Mouse (Mus musculus): Measurements from ENCODE around the gene Olfr1416.
"Not testable (repeated sequence)": the region's sequence is repeated elsewhere in the genome, so short reads cannot be mapped to it uniquely, and the experiment has no call there.

The Olfr1416 gene

DNA sequence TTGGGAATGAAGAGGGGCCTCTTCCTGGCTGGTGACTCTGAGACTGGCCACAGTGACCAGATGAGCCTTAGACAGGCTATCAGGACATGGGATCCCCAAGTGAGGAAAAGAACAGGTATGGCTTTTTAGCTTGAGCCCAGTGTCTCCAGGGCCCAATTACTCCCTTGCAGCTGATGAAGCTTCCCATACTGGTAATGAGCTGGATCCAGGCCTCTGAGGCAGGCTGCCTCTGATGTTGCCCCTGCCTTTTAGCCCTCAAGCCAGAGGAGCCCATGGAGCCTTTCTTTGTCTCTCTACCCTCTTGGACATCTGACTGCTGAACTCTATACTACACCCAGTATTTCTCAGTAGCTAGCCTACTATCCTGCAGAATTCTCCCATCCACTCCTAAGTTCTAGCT lies at the start of gene Olfr1416:
Olfr1416 (minus strand) TSS at position 101 of the 400 bp plus-strand sequence.
- DNase-seq (ENCODE audit: low spot score) = no peak

DNA sequence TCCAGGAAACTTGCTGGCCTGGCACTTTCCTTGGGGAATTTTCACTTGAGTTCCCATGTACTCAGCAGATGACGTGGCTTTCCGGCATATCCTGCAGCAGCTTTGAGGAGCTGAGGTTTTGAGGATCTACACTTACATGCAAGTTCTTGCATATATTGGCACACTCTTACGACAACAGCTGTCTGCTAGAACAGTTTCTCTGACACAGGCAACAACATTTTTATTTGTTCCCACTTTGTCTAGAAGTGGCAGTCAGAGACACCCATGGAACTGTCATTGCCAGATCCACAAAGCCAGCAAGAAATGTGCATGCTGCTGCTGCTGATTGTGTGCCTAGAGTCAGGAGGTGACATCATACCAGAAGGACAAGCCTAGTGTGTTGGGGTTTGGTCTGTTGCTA lies 38.9 kb upstream of the Olfr1416 start:
- DNase-seq (ENCODE audit: low spot score) = no peak

DNA sequence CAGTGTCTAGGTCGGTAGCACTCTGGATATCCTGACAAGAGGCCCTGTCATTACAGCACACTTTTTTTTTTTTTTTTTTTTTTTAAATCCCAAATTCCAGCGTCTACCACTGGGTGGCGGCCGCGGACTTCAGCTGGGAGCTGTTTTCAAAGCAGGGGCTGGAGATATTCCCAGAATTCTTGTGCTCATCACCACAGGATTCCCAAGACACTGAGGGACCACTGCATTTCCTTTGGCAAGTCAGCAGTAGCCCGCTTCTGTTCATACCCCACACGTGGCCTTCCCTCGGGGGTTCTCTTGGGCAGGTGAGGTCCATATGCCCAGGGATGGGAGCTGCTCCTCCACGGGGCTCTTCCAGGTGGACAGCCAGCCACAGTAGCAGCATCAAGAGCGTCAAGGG lies 36.5 kb upstream of the Olfr1416 start:
- DNase-seq (ENCODE audit: low spot score) = peak; percentile 16

DNA sequence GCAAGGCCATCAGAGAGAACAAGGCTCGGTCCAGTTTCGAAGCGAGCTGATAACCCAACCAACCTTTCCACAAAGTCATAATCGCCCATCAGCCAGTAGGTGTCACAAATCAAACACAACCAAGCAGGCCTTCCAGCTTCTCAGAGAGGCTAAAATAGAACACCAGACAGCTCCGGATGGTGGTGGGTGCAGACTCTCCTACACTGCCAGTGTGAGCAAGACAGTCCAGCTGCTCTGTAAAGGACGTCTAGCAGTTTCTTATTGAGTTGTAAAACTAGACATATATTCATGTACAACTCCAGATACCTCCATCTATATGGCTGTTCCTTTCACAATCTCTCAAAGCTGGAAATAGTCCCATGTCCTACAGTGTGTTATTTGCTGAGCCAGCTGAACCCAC lies 34.1 kb upstream of the Olfr1416 start:
- peak; percentile 21 for DNase-seq (ENCODE audit: low spot score)

DNA sequence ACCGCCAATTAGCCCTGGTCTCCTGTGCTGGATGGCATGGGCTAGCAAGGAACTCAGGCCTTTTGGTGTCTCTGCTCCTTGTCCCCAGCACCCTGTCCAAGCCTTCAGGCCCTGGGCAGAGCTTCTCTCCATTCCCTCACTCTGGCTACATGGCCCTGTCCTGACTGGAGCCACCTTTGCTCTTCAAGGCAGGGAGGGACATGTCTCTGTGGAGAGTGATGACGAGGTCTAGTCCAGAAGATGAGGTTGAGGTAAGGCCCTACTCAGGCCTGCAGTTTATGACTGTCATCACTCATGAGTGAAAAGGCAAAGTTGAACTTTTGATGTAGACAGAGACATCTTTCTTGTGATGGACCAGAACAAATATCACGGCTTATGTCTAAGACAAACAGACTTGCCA lies 33.6 kb upstream of the Olfr1416 start, which contains the start of gene Olfr1414:
Olfr1414 (minus strand) TSS at position 101 of the 400 bp plus-strand sequence.
- no peak for DNase-seq (ENCODE audit: low spot score)

DNA sequence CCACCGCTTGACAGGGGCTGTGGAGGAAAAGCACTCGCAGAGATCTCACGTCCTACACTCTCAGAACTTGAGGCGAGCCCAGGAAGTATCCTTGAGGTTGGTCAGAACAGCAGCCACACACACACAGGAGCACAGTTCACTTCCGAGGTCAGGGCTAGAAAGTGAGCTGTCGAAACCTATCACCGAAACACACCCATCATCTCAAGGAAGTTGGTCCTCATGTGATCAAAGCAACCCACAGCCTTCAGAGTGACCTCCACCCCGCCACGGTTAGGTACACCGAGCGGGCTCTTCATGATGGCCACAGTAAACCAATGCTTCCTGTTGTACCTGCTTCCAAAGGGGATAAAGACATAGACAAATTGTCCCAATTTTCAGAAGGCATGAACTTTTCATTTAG lies 30.5 kb upstream of the Olfr1416 start:
- no peak for DNase-seq (ENCODE audit: low spot score)

DNA sequence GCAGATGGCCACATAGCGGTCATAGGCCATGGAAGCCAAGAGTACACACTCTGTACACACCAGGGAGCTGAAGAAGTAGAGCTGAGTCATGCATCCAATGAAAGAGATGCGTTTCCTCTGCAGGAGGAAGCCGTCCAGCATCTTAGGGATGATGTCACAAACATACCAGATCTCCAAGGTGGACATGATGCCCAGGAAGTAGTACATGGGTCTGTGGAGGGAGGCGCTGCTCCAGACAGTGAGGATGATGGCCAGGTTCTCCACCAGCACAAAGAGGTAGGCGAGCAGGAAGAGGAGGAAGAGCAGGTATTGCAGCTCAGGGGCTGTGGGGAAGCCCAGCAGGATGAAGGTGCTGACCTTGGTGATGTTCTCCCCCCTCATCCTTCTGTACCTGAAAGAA lies 26.7 kb upstream of the Olfr1416 start:
- not testable (repeated sequence) for DNase-seq (ENCODE audit: low spot score)

DNA sequence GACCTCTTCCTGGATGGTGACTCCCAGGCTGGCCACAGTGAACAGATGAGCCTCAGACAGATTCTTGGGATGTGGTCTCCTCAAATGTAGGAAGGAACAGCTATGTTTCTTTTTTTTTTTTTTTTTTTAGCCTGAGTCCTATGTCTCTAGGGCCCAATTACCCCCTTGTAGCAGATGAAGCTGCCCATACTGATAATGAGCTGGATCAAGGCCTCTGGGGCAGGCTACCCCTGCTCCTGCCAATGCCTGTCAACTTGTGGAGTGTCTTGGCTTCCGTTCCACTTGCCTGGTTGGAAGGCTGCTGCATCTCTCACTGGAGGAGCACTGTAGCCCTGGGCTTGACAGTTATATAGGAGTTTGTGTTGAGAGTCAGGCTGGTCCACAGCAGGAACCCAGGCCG lies 11.1 kb upstream of the Olfr1416 start, which contains the start of gene Olfr1415:
Olfr1415 (minus strand) TSS at position 101 of the 400 bp plus-strand sequence.
- DNase-seq (ENCODE audit: low spot score) = no peak

DNA sequence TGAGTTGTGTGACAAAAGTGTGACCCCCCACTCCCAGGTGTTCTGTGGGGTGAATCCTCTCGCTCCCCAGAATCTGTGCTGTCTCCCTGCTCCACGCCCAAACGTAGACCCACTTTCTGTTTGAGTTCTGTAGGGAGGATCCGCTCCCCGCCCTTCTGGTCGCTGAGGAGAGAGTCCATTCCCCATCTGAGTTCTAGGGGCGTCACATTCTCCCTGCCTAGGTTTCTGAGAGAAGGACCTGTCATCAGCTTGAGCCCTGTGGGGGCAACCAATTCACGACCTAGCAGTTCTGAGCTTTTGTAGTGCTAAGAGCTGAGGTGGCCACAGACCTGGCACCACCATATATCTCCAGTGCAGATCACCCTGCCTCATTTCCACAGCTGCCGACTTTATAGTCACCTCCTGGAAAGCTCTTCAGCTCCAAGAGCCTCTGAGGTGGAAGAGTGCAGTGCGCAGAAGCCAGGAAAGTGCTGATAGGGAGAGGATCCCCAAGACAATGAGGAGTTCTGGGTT lies 10.8 kb downstream of the Olfr1416 start:
- no peak for DNase-seq (ENCODE audit: low spot score)

DNA sequence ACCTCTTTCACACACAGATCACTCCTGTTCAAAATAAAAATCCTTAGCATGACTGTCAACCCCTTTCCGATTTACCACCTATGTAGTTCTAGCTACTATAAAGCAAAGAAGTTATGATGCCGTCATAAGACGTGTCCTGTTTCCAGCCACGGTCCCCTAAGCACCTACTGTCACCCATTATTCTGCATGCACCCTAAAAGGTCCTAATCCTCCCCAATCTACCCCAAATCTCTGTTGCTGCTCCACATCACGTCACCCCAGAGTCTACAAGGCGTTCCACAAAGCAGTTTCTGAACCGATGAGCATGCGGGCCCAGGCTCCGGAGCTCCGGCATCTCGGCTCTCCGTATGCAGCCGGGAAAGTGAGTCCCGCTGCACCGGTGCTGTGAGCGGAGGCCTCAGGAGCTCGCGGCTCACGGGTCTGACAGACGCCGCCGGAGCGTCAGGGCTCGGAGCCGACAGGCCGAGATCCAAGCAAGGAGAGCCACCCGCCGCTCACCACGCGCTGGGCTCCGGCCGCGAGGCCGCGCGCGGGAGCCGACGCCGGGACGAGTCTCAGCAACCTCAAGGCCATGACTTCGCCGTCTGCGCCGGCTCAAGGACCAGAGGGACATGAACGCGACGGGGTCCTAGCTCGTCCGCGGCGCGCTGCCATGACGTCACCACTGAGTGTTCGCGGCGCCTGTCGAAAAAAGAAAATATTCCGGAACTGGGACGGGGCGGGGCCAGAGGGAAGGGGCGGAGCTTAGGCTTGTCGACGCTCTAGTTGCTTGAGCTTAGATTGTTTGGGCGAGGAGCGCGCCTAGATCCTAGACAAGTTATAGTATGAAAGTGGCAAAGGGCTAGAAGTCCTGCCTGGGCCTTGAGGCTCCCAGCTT lies 11.5 kb downstream of the Olfr1416 start, which contains the start of gene Ndufa10:
Ndufa10 (minus strand) TSS at position 696 of the 877 bp plus-strand sequence.
- peak; percentile 87 for DNase-seq (ENCODE audit: low spot score)

DNA sequence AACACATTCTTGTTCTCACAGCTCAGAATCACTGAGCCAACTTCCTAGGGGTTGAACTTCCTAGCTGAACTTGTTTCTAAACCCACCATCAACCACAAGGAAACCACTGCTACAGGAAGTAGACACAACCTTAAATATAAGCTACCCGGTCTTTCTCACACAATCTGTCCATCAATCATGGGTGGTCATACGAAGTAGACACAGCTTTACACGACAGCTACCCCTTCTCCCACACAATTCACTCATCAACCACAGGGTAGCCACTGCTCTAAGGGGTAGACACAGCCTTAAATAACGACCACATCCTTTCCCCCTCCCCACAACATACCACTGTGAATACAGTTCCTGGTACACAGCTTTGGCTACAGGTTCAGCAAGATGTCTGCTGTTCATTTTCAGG lies 16.0 kb downstream of the Olfr1416 start:
- no peak for DNase-seq (ENCODE audit: low spot score)

DNA sequence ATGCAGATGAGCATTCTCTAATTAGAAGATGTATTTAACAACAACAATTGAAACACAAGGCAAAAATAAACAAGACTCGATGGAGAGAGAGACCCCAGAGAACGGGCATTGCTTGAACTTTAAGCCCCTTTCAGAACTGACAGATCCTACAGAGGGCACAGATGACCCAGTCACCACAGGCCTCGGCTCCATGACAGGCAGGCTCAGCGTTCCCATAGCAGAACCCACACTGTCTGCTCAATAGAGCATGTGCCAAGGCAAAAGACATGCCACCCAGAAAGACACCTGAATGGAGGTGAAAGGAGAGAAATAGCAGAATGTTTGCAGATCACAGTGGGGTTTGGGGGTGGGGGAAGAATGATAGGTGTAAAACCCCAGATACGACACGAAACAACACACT lies 26.5 kb downstream of the Olfr1416 start:
- no peak for DNase-seq (ENCODE audit: low spot score)

DNA sequence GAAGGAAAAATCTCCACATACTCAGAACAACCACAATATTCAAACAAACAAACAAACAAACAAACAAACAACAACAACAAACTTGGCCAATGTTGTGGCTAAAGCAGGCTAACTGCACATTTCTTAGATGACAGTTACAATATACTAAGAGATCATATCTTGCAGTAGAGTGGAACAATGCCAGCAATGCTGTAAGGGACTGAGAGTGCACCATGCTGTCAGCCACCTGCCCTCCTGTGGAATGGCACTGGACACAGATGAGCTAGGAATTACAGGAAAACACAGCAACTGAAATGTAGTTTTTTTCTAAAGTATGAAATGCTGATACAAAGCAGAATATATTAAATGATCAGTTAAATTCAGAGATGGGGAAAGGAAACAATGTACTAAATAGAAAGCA lies 27.2 kb downstream of the Olfr1416 start:
- no peak for DNase-seq (ENCODE audit: low spot score)

DNA sequence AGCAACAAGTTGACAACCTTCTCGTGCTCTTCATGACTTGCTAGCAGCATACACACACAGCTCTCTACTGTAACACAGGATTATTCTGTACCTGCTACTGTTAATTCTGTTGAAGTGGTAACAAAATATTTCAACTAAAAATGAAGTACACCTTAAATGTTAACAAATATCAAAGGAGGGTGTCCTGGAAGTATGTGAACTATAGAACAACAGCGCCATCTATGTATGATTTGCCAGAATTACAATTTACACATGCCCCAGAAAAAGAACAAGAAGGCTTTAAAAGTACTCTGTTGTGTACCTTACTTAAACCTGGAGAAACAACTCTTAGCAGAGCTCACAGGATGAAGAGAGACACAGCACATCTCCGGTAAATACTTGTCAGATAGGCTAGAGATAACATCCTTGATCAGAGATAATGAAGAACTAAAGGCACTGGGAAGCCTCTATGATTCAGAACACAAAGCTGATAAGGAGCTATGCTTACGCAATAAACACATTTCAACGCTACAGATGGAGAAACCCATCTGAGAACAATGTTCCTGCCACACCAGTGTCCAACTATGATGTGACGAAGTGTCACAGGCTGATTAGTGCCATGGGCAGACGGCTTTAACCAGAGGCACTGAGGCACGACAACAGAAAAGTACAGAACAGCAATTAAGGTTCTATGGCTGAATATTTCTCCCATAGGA lies 31.0 kb downstream of the Olfr1416 start:
- DNase-seq (ENCODE audit: low spot score) = peak; percentile 37

DNA sequence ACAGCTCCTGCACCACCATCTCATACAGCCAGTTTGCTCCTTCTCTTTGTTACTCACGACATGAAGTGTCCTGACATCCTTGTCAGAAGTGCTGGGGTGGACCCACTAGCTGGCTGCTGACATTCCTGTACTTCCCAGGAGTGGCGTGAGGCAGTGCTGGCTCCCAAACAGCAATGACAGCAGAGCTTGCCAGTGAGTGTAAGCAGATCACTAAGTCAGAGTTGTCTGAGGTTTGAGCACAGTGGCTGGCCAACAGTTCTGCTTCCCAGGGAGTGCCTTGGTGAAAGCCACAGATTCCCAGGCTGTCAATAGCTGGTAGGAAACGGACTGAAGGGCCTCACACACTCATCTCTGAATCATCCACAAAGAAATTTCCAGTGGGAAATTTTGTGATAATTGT lies 36.6 kb downstream of the Olfr1416 start:
- DNase-seq (ENCODE audit: low spot score) = no peak

DNA sequence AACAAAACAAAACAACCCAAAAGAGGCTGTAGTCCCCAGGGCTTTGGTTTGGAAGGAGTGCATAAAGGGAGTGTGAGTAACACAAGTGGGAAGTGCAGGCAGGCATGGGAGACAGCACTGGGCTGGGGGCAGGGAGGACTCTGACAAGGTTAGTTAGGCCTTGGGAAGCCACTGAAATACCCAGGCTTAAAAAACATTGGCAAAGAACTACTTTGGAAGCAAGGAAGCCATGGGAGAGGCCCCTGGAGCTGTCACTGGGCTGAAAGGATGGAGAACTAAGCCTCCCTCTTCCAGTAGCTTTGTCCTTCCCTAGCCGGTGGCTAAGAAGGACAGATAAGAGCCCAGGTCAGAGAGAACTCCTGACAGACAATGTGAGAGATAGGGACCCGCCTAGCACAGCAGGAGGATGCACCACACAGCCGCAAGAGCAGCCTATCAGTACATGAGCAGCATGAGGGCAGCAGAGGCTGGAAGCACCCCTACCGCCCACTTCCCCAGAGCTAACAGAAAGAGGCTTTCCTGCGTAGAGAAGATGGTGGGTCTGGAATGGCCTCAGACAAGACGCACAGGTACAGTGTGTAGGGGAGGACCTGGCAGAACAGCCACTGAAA lies 43.4 kb downstream of the Olfr1416 start:
- no peak for DNase-seq (ENCODE audit: low spot score)

DNA sequence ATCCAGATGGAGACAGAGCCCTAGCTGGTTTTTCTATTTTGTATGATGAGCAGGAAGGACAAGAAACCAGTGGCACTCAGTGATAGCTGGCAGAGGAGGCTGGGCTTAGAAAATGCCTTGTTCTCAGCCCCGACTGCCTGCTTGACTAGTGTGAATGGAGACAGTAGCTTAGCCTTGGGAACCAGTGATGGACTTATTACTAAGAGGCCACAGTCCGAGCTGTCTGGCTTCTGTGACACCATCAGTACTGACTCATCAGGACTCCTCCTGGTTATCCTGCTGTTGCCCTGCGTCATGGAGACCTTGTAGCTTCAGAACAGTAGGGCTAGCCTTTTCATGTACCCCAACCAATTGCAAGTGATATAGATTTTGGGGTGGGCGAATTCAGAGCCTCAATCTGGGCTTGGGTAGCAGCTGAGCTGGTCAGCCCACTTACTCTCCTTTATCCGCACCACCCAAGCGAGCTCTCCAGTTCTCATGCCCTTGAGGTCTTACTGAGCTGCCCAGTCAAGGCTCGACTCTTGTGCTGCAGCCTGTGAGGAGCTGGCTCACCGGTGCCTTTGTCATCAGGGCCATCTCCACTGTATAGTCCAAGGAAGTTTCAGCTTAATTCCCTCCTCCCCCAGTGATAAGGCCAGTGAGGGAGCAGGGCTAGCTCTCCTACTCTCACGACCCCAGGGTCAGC lies 44.7 kb downstream of the Olfr1416 start:
- no peak for DNase-seq (ENCODE audit: low spot score)

DNA sequence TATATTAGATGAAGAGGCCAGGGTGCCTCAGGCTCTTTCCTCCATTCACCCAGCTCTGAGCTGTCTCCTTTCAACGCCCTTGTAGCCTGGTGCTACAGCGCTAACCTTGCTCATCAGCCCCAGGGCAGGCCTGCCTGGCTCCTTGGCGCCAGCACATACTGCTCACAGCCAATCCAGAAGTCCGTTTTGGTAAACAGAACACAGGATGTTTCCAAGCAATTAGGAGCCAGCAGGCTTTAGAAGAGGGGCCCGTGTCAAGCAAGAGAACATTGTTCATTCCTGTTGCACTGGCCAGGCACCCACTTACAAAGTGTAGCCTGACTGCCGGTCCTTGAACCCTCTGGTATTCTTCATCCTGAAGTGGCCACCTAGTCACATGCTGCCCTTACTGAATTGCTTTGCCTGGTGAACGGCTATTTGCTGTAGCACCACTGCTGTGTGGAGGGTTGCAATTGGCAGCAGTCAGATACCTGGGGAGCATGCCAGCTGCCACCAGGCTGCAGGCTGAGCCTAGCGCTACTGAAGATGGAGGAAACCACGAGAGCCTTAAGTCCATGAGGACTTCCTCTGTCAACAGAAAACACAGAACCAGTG lies 47.1 kb downstream of the Olfr1416 start:
- no peak for DNase-seq (ENCODE audit: low spot score)

DNA sequence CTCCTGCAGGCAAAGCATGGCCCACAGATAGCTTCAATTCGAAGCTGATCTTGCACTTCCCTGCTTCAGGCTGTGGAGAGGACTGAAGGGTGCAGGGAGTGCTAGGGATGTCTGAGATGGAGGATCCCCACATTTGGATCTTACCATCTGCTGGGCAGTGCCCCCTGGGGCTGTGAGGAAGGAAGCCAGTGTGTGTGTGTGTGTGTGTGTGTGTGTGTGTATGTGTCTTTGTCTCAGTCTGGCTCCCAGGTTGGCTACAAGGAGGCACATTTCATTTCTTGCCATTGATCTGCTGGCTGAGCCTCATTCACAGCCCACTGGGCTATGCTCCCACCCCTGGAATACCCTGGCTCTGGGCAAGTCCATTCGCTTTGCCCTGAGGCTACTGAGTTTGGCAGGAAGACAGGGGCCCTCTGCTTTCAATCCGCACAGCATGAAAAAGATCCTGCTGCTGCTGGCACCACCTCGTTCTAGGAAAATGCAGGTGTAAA lies 48.0 kb downstream of the Olfr1416 start:
- no peak for DNase-seq (ENCODE audit: low spot score)

DNA sequence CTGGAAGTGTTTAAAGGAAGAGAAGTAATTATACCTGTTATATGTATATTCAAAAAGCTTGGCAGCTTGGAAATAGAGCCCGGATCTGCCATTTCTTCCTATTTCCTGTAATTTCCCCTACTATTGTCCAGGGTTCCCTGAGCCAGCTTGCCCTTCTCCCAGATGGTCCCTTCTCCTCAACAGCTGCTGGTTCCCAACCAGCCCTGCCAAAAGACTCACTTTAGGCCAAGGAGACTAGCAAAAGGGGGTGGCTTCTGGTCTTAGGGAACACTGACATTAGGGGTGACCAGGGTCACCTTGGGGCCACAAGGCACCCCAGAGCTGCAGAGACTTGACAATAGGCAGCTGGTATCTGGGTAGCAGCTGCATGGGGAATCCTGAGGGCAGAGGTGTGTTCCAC lies 49.9 kb downstream of the Olfr1416 start:
- DNase-seq (ENCODE audit: low spot score) = no peak

DNA sequence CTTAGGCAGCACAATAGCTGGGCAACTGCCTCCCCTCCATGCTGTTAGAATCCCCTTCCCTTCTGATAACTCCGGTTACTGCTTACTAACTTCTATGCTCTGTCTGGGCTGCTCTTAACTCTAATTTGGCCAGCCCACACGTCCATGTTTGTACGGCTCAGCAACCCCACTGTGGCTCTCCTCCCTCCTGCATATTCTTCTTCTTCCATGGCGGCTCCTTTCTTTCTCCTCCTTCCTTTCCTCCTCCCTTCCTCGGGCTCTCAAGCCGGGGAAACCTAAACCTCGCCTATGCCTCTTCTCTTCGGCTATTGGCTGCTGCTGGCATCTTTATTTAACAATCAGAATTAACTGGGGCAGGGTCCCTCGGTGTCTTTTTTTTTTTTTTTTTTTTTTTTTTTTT lies 52.1 kb downstream of the Olfr1416 start:
- DNase-seq (ENCODE audit: low spot score) = no peak
